Mouse (Mus musculus) erythroblast, embryonic 14.5 days (primary cell): ENCODE measurements around the gene Arhgef3.

Experiments used
- GATA1 ChIP-seq: IDR thresholded peaks from 2 replicates; pipeline ENCODE4 v1.6.1; 2012; ENCODE audit warnings: low read length, inconsistent platforms, mixed read lengths
- TAL1 ChIP-seq: IDR thresholded peaks from 3 replicates; pipeline ENCODE4 v1.6.1; 2012; ENCODE audit warnings: low read length, inconsistent platforms, mixed read lengths

GRCm38 (mm10) chr14:27228941-27229371 is 114.3 kb downstream of the Arhgef3 start:
- TF ChIP-seq GATA1 (no peak), TAL1 (no peak)
